Mouse (Mus musculus) G1E-ER4 (cell line): Measurements from ENCODE around the gene Prm3. TPM values are rescaled to one million over a fixed set of nuclear protein-coding genes. Genes with fewer than 3 reads are reported as not detected.

ENCODE experiments used
- GATA1 ChIP-seq: IDR thresholded peaks from one replicate; pipeline ENCODE4 v1.8.0; 2012; ENCODE audit warnings: low read length, inconsistent platforms
- polyA plus RNA-seq: library from polyadenylated mRNA; stranded (reverse); fragments of >175 nt; gene quantifications from 2 replicates; pipeline ENCODE4 v1.2.3, GENCODE M21; 2012

The Prm3 gene
- not detected in 2 replicates for polyA plus RNA-seq

- TF ChIP-seq GATA1: no peak
Measured at GRCm38 (mm10) chr16:10790702-10791101, at the start of gene Prm3. TSS of gene Prm3 (minus strand) at chr16:10790914.

- TF ChIP-seq GATA1: no peak
Measured at GRCm38 (mm10) chr16:10840018-10840417, 49.3 kb upstream of the Prm3 start.

- TF ChIP-seq GATA1: no peak
Measured at GRCm38 (mm10) chr16:10838487-10839245, 48.0 kb upstream of the Prm3 start.

GRCm38 (mm10) chr16:10837903-10838302, 47.2 kb upstream of the Prm3 start:
- no peak for TF ChIP-seq GATA1

GRCm38 (mm10) chr16:10837250-10837649, 46.5 kb upstream of the Prm3 start:
- TF ChIP-seq GATA1: no peak

GRCm38 (mm10) chr16:10836388-10836787, 45.7 kb upstream of the Prm3 start:
- no peak for TF ChIP-seq GATA1

GRCm38 (mm10) chr16:10834911-10835587, 44.3 kb upstream of the Prm3 start, which contains the start of gene Rmi2:
TSS of gene Rmi2 (plus strand) at chr16:10835059.
- TF ChIP-seq GATA1: no peak

- no peak for TF ChIP-seq GATA1
Measured at GRCm38 (mm10) chr16:10834542-10834910, 43.8 kb upstream of the Prm3 start.

- no peak for TF ChIP-seq GATA1
Measured at GRCm38 (mm10) chr16:10828461-10828805, 37.7 kb upstream of the Prm3 start.

- no peak for TF ChIP-seq GATA1
Measured at GRCm38 (mm10) chr16:10827766-10828460, 37.2 kb upstream of the Prm3 start.

- TF ChIP-seq GATA1: no peak
Measured at GRCm38 (mm10) chr16:10827269-10827668, 36.6 kb upstream of the Prm3 start.

- no peak for TF ChIP-seq GATA1
Measured at GRCm38 (mm10) chr16:10825840-10826239, 35.1 kb upstream of the Prm3 start.

- no peak for TF ChIP-seq GATA1
Measured at GRCm38 (mm10) chr16:10824536-10824935, 33.8 kb upstream of the Prm3 start.

- TF ChIP-seq GATA1: no peak
Measured at GRCm38 (mm10) chr16:10821387-10821786, 30.7 kb upstream of the Prm3 start.

GRCm38 (mm10) chr16:10819966-10820365, 29.3 kb upstream of the Prm3 start:
- TF ChIP-seq GATA1: no peak

GRCm38 (mm10) chr16:10818579-10819135, 27.9 kb upstream of the Prm3 start:
- TF ChIP-seq GATA1: no peak
